14 mouse cellular contexts compared by ENCODE assay signal in genomic region chr11:5954435-5954834, GRCm38 (mm10). TPM values are rescaled to one million over a fixed set of nuclear protein-coding genes. Genes with fewer than 3 reads are reported as not detected.
DNase-seq lines count a peak whose midpoint lies in the region; ATAC-seq and TF ChIP-seq lines count a peak whose summit lies in the region.
"Had no signal": no experiment of that assay in that cellular context is flagged by ENCODE, and none has a peak within 500 bp of the region (broad histone marks: within the 10 kb centered on the region; RNA-seq: fewer than 3 reads in every experiment).

No protein-coding gene starts in this region.

- H3K4me2 ChIP-seq in heart, embryonic 15.5 days, result peak overlapping the region; percentile 84; the same call in 1 of the 2 replicates
- H3K4me2 ChIP-seq in midbrain, embryonic 14.5 days (ENCODE audit: low read length), result peak overlapping the region; percentile 88; the same call in 1 of the 2 replicates
- no peak overlapping the region for H3K4me2 ChIP-seq in midbrain, embryonic 16.5 days (ENCODE audit: low read length)
- H3K4me2 ChIP-seq in liver, postnatal 0 days (ENCODE audit: low read depth, low read length), result peak overlapping the region; percentile 85

- no peaks in the 10 kb centered on the region for H3K9me3 ChIP-seq in heart, embryonic 15.5 days (replicated peaks)
- H3K9me3 ChIP-seq in midbrain, embryonic 14.5 days (ENCODE audit: control insufficient read depth, low read length), result no peaks in the 10 kb centered on the region
- no peaks in the 10 kb centered on the region for H3K9me3 ChIP-seq in midbrain, embryonic 16.5 days (replicated peaks; ENCODE audit: control insufficient read depth, low read length, poor library complexity, severe bottlenecking)
- no peaks in the 10 kb centered on the region for H3K9me3 ChIP-seq in liver, postnatal 0 days (ENCODE audit: low read length)
- H3K9me3 ChIP-seq: lung, embryonic 15.5 days; megakaryocyte, embryonic 14.5 days had no signal

- DNase-seq in heart, postnatal 10 days, result no peak
- no peak for DNase-seq in midbrain, embryonic 14.5 days
- DNase-seq in liver, postnatal 0 days, result no peak
- no peak for DNase-seq in right cerebral cortex, postnatal 10 days (ENCODE audit: low spot score in 2 of 2)
- no peak for DNase-seq in spleen, postnatal 36 days (ENCODE audit: low spot score in 2 of 2)
- DNase-seq: gastrocnemius, postnatal 25 days had no signal

- intact Hi-C loops in heart, postnatal 10 days (cut with DNase I), result no loop called here

- TF ChIP-seq CTCF in liver, postnatal 0 days (IDR thresholded peaks at IDR 0.05; ENCODE audit: low read depth), result no peak

- ATAC-seq in heart, embryonic 15.5 days (replicated peaks; ENCODE audit: insufficient number of reproducible peaks, insufficient read depth, low FRiP score, low read depth), result no peak
- no peak for ATAC-seq in midbrain, embryonic 14.5 days (ENCODE audit: low FRiP score, low TSS enrichment)
- ATAC-seq in midbrain, embryonic 16.5 days, result no peak
- no peak for ATAC-seq in liver, postnatal 0 days

- H3K4me1 ChIP-seq in heart, embryonic 15.5 days (replicated peaks), result peaks cover 42% of the 10 kb centered on the region
- peaks cover 13% of the 10 kb centered on the region for H3K4me1 ChIP-seq in midbrain, embryonic 14.5 days (ENCODE audit: control insufficient read depth, insufficient read depth, low read length)
- H3K4me1 ChIP-seq in midbrain, embryonic 16.5 days (ENCODE audit: control insufficient read depth, insufficient read depth, low read length), result peaks cover 22% of the 10 kb centered on the region
- H3K4me1 ChIP-seq in liver, postnatal 0 days (ENCODE audit: insufficient read depth), result peaks cover 21% of the 10 kb centered on the region

- peak overlapping the region; percentile 96; the same call in 1 of the 2 replicates for H3K27ac ChIP-seq in heart, embryonic 15.5 days
- no peak overlapping the region for H3K27ac ChIP-seq in midbrain, embryonic 14.5 days (replicated peaks; ENCODE audit: low read depth, low read length)
- H3K27ac ChIP-seq in midbrain, embryonic 16.5 days (ENCODE audit: low read length), result no peak overlapping the region; the same call in 1 of the 2 replicates
- H3K27ac ChIP-seq in liver, postnatal 0 days (ENCODE audit: low read depth), result no peak overlapping the region

- 64% methylated on average over 5 of the region's 5 CpGs for WGBS in heart, embryonic 15.5 days
- 82% methylated on average over 5 of the region's 5 CpGs for WGBS in midbrain, embryonic 14.5 days
- WGBS in midbrain, embryonic 16.5 days, result 84% methylated on average over 5 of the region's 5 CpGs
- 62% methylated on average over 5 of the region's 5 CpGs for WGBS in liver, postnatal 0 days (ENCODE audit: insufficient replicate concordance)

- no peaks in the 10 kb centered on the region for H3K27me3 ChIP-seq in heart, embryonic 15.5 days
- H3K27me3 ChIP-seq in midbrain, embryonic 14.5 days (ENCODE audit: control insufficient read depth, insufficient read depth, low read length), result no peaks in the 10 kb centered on the region
- no peaks in the 10 kb centered on the region for H3K27me3 ChIP-seq in midbrain, embryonic 16.5 days (ENCODE audit: control insufficient read depth, insufficient read depth, low read depth, low read length)
- no peaks in the 10 kb centered on the region for H3K27me3 ChIP-seq in liver, postnatal 0 days (ENCODE audit: insufficient read depth, low read length)
- H3K27me3 ChIP-seq: lung, embryonic 15.5 days; megakaryocyte, embryonic 14.5 days; Patski had no signal

- no peak overlapping the region for H3K9ac ChIP-seq in heart, embryonic 15.5 days
- H3K9ac ChIP-seq in midbrain, embryonic 14.5 days (replicated peaks; ENCODE audit: low read length), result no peak overlapping the region
- no peak overlapping the region for H3K9ac ChIP-seq in midbrain, embryonic 16.5 days (ENCODE audit: low read depth, low read length)
- H3K9ac ChIP-seq in liver, postnatal 0 days (replicated peaks), result no peak overlapping the region

- TF ChIP-seq EP300 in liver, postnatal 0 days (IDR thresholded peaks at IDR 0.05; ENCODE audit: low read depth), result no peak

- no peaks in the 10 kb centered on the region for H3K36me3 ChIP-seq in heart, embryonic 15.5 days
- no peaks in the 10 kb centered on the region for H3K36me3 ChIP-seq in midbrain, embryonic 14.5 days (ENCODE audit: control insufficient read depth, insufficient read depth, low read length)
- H3K36me3 ChIP-seq in midbrain, embryonic 16.5 days (ENCODE audit: control insufficient read depth, insufficient read depth, low read length), result peaks cover 5% of the 10 kb centered on the region; the same call in 1 of the 2 replicates
- peaks cover 6% of the 10 kb centered on the region for H3K36me3 ChIP-seq in liver, postnatal 0 days (replicated peaks; ENCODE audit: insufficient read depth, low read length)

- no peak overlapping the region for H3K4me3 ChIP-seq in heart, embryonic 15.5 days
- no peak overlapping the region for H3K4me3 ChIP-seq in midbrain, embryonic 14.5 days (replicated peaks; ENCODE audit: low read depth, low read length)
- no peak overlapping the region for H3K4me3 ChIP-seq in midbrain, embryonic 16.5 days (ENCODE audit: low read depth, low read length)
- no peak overlapping the region for H3K4me3 ChIP-seq in liver, postnatal 0 days (ENCODE audit: low read depth, low read length)

RNA-seq across cellular contexts. Expression of gene Ykt6, which starts 1.1 kb away (rescaled TPM):
- 33.6 and 42.2 TPM in 2 replicates for polyA plus RNA-seq in heart, embryonic 15.5 days (2015; fragmentation: Nextera tagmentation; extraction: Ambion mirVana)
- total RNA-seq in heart, postnatal 10 days (2021), result 10 to 100 TPM; 85.7 to 97.5 TPM
- 40.5 and 57.6 TPM in 2 replicates for polyA plus RNA-seq in midbrain, embryonic 14.5 days (2014; fragmentation: Nextera tagmentation; extraction: Ambion mirVana)
- polyA plus RNA-seq in midbrain, embryonic 16.5 days (2015; fragmentation: Nextera tagmentation; extraction: Ambion mirVana), result 108 TPM in 2 replicates
- polyA plus RNA-seq in liver, postnatal 0 days (2015; fragmentation: Nextera tagmentation; extraction: Ambion mirVana), result 15.1 and 16.6 TPM in 2 replicates

RNA-seq across cellular contexts. Expression of gene Gck, which starts 4.6 kb away (rescaled TPM):
- polyA plus RNA-seq in heart, embryonic 15.5 days (2015; fragmentation: Nextera tagmentation; extraction: Ambion mirVana), result 0.72 and 2.0 TPM in 2 replicates
- 1 to 10 TPM in 1 of 2 experiments, under 1 TPM in 1; 0.40 to 1.5 TPM for total RNA-seq in heart, postnatal 10 days (2021)
- 5.9 and 9.8 TPM in 2 replicates for polyA plus RNA-seq in midbrain, embryonic 14.5 days (2014; fragmentation: Nextera tagmentation; extraction: Ambion mirVana)
- polyA plus RNA-seq in midbrain, embryonic 16.5 days (2015; fragmentation: Nextera tagmentation; extraction: Ambion mirVana), result 10.5 and 11.8 TPM in 2 replicates
- 0.66 and 1.3 TPM in 2 replicates for polyA plus RNA-seq in liver, postnatal 0 days (2015; fragmentation: Nextera tagmentation; extraction: Ambion mirVana)

RNA-seq across cellular contexts. Expression of gene Myl7, which starts 55.9 kb away (rescaled TPM):
- 3,544 and 4,168 TPM in 2 replicates for polyA plus RNA-seq in heart, embryonic 15.5 days (2015; fragmentation: Nextera tagmentation; extraction: Ambion mirVana)
- 100 to 1,000 TPM; 363 to 942 TPM for total RNA-seq in heart, postnatal 10 days (2021)
- polyA plus RNA-seq in midbrain, embryonic 14.5 days (2014; fragmentation: Nextera tagmentation; extraction: Ambion mirVana), result not detected in 2 replicates
- not detected in 2 replicates for polyA plus RNA-seq in midbrain, embryonic 16.5 days (2015; fragmentation: Nextera tagmentation; extraction: Ambion mirVana)
- 2.4 and 2.6 TPM in 2 replicates for polyA plus RNA-seq in liver, postnatal 0 days (2015; fragmentation: Nextera tagmentation; extraction: Ambion mirVana)
- total RNA-seq: adrenal gland, adult 18-20 months; gastrocnemius, postnatal 25 days; left cerebral cortex, adult 18-20 months had no signal
- polyA plus RNA-seq: forebrain, embryonic 14.5 days; Patski had no signal

Comparison
In these comparisons a context has a peak if more than half of its experiments do, and no peak if none do; other contexts are left out.
1. RNA of gene Myl7, which starts 55.9 kb away (polyA plus RNA-seq): 3,544 to 4,168 TPM in heart, embryonic 15.5 days; 2.4 to 2.6 TPM in liver, postnatal 0 days, not detected in midbrain, embryonic 14.5 days and not detected in midbrain, embryonic 16.5 days; every median in the first group is over 100 times any median in the second.